In the genomic region with DNA sequence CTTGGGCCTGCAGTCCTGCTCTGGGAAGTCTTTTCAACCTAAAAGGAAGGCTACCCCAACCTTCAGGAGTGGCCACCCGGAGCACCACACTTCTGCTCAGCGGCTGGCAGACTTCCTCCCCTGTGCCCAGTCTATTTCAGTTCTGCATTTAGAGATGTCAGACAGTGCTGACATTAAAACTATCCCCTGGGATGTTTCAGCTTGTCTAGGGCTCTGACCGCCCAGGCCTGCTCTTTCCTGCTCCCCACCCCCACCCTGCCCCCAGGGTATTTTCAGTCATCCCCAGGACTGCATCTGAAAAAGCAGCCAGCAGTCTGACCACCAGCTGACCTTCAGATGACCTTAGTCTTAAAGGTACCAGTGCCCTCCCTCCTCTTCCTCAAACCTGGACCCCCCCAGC, we compare ENCODE assay signal across 13 mouse cellular contexts. TPM values are rescaled to one million over a fixed set of nuclear protein-coding genes. Genes with fewer than 3 reads are reported as not detected.
DNase-seq lines count a peak whose midpoint lies in the region; ATAC-seq and TF ChIP-seq lines count a peak whose summit lies in the region.
"Had no signal": no experiment of that assay in that cellular context is flagged by ENCODE, and none has a peak within 500 bp of the region (broad histone marks: within the 10 kb centered on the region; RNA-seq: fewer than 3 reads in every experiment).

No protein-coding gene starts in this region.

- H3K36me3 ChIP-seq in hindbrain, embryonic 10.5 days: no peaks in the 10 kb centered on the region
- H3K36me3 ChIP-seq in hindbrain, embryonic 13.5 days: no peaks in the 10 kb centered on the region
- H3K36me3 ChIP-seq in splenic B cell, adult 2 months (ENCODE audit: control insufficient read depth, insufficient read depth, low read length, poor library complexity, severe bottlenecking): peaks cover 4% of the 10 kb centered on the region; the same call in 1 of the 2 replicates
- H3K36me3 ChIP-seq in thymus, adult 2 months (ENCODE audit: control insufficient read depth, insufficient read depth, low read length): no peaks in the 10 kb centered on the region
- H3K36me3 ChIP-seq: kidney, embryonic 15.5 days; limb, embryonic 12.5 days had no signal

- no peak overlapping the region for H3K4me2 ChIP-seq in hindbrain, embryonic 13.5 days
- H3K4me2 ChIP-seq: kidney, embryonic 15.5 days; limb, embryonic 12.5 days had no signal

- no peak for TF ChIP-seq CTCF in cortical plate, adult 2 months (IDR thresholded peaks at IDR 0.05; ENCODE audit: extremely low read depth, insufficient read depth, low read length)
- no peak for TF ChIP-seq CTCF in thymus, adult 2 months (IDR thresholded peaks at IDR 0.05; ENCODE audit: borderline replicate concordance, control insufficient read depth, extremely low read depth, insufficient read depth, low read length, poor library complexity)

- no peak for TF ChIP-seq POLR2A in cortical plate, adult 2 months (IDR thresholded peaks at IDR 0.05; ENCODE audit: extremely low read depth, insufficient read depth, low read length)
- no peak for TF ChIP-seq POLR2A in thymus, adult 2 months (IDR thresholded peaks at IDR 0.05; ENCODE audit: control insufficient read depth, extremely low read depth, insufficient read depth, low read length, poor library complexity)

- H3K4me3 ChIP-seq in hindbrain, embryonic 10.5 days: no peak overlapping the region
- H3K4me3 ChIP-seq in hindbrain, embryonic 13.5 days: no peak overlapping the region
- no peak overlapping the region for H3K4me3 ChIP-seq in cortical plate, adult 2 months (ENCODE audit: insufficient read depth, low read length)
- H3K4me3 ChIP-seq in thymus, adult 2 months (ENCODE audit: control insufficient read depth, insufficient read depth, low read length): no peak overlapping the region
- H3K4me3 ChIP-seq: kidney, embryonic 15.5 days; limb, embryonic 12.5 days had no signal

- no peak for DNase-seq in hindbrain, embryonic 10.5 days (ENCODE audit: low spot score)
- peak; percentile 10 for DNase-seq in right cerebral cortex, adult 18-20 months
- no peak for DNase-seq in right cerebral cortex, adult 2 months (ENCODE audit: low spot score in 2 of 2)
- DNase-seq in splenic B cell, adult 2 months (ENCODE audit: low read depth, low spot score): peak; percentile 81
- DNase-seq in thymus, adult 2 months: no peak
- DNase-seq in right cerebral cortex, postnatal 14 days: no peak
- DNase-seq: retina, postnatal 1 day; thymus, postnatal 4 days had no signal

- 56% methylated on average over 3 of the region's 3 CpGs for WGBS in hindbrain, embryonic 10.5 days
- WGBS in hindbrain, embryonic 13.5 days: 57% methylated on average over 3 of the region's 3 CpGs
- WGBS in thymus, adult 2 months: 58% methylated on average over 3 of the region's 3 CpGs

- no peak overlapping the region for H3K9ac ChIP-seq in hindbrain, embryonic 13.5 days
- H3K9ac ChIP-seq: kidney, embryonic 15.5 days; limb, embryonic 12.5 days had no signal

- peak overlapping the region; percentile 59 for H3K27ac ChIP-seq in hindbrain, embryonic 10.5 days
- no peak overlapping the region; the same call in 1 of the 2 replicates for H3K27ac ChIP-seq in hindbrain, embryonic 13.5 days
- H3K27ac ChIP-seq in cortical plate, adult 2 months (ENCODE audit: insufficient read depth, low read length): peak overlapping the region; percentile 78; the same call in 1 of the 2 replicates
- H3K27ac ChIP-seq in thymus, adult 2 months (ENCODE audit: control insufficient read depth, insufficient read depth, low read length): no peak overlapping the region
- H3K27ac ChIP-seq: kidney, embryonic 15.5 days; limb, embryonic 12.5 days had no signal

- no peak for ATAC-seq in hindbrain, embryonic 13.5 days (ENCODE audit: low FRiP score)
- ATAC-seq: forebrain, embryonic 16.5 days had no signal

- H3K9me3 ChIP-seq in hindbrain, embryonic 10.5 days: no peaks in the 10 kb centered on the region
- H3K9me3 ChIP-seq in hindbrain, embryonic 13.5 days: no peaks in the 10 kb centered on the region
- H3K9me3 ChIP-seq: kidney, embryonic 15.5 days; limb, embryonic 12.5 days had no signal

- peaks cover 16% of the 10 kb centered on the region for H3K4me1 ChIP-seq in hindbrain, embryonic 10.5 days (replicated peaks)
- H3K4me1 ChIP-seq in hindbrain, embryonic 13.5 days (replicated peaks): peaks cover 19% of the 10 kb centered on the region
- peaks cover 3% of the 10 kb centered on the region for H3K4me1 ChIP-seq in cortical plate, adult 2 months (ENCODE audit: control insufficient read depth, insufficient read depth, low read length)
- H3K4me1 ChIP-seq in thymus, adult 2 months (replicated peaks; ENCODE audit: control insufficient read depth, insufficient read depth, low read length): peaks cover 41% of the 10 kb centered on the region
- H3K4me1 ChIP-seq: kidney, embryonic 15.5 days had no signal

- no peaks in the 10 kb centered on the region for H3K27me3 ChIP-seq in hindbrain, embryonic 10.5 days (ENCODE audit: insufficient read depth, poor library complexity, severe bottlenecking)
- no peaks in the 10 kb centered on the region for H3K27me3 ChIP-seq in hindbrain, embryonic 13.5 days
- H3K27me3 ChIP-seq in splenic B cell, adult 2 months (ENCODE audit: control insufficient read depth, insufficient read depth, low read length, poor library complexity, severe bottlenecking): no peaks in the 10 kb centered on the region
- no peaks in the 10 kb centered on the region for H3K27me3 ChIP-seq in thymus, adult 2 months (ENCODE audit: control insufficient read depth, insufficient read depth, low read length)
- H3K27me3 ChIP-seq: kidney, embryonic 15.5 days; limb, embryonic 12.5 days had no signal

RNA-seq across cellular contexts. Expression of a gene that starts 38.0 kb away (rescaled TPM):
- 3.2 and 6.2 TPM in 2 replicates for polyA plus RNA-seq in hindbrain, embryonic 10.5 days (2016; fragmentation: Nextera tagmentation; extraction: Ambion mirVana)
- 4.0 and 4.1 TPM in 2 replicates for polyA plus RNA-seq in hindbrain, embryonic 13.5 days (2015; fragmentation: Nextera tagmentation; extraction: Ambion mirVana)
- 18.2 and 18.3 TPM in 2 replicates for polyA plus RNA-seq in cortical plate, adult 2 months (2012; rRNA removed)
- 278 and 301 TPM in 2 replicates for polyA plus RNA-seq in thymus, adult 2 months (2012; rRNA removed)

Comparison
In these comparisons a context has a peak if more than half of its experiments do, and no peak if none do; other contexts are left out.
1. DNase-seq: peak in right cerebral cortex, adult 18-20 months (single experiment) and splenic B cell, adult 2 months (single experiment); none in hindbrain, embryonic 10.5 days (single experiment), right cerebral cortex, adult 2 months (0 of 2), thymus, adult 2 months (single experiment) and right cerebral cortex, postnatal 14 days (single experiment).
2. H3K27ac ChIP-seq: peak in hindbrain, embryonic 10.5 days (single experiment) and cortical plate, adult 2 months (single experiment); none in hindbrain, embryonic 13.5 days (single experiment) and thymus, adult 2 months (single experiment).
3. RNA of a gene that starts 38.0 kb away (polyA plus RNA-seq): 278 to 301 TPM in thymus, adult 2 months; 18.2 to 18.3 TPM in cortical plate, adult 2 months, 3.2 to 6.2 TPM in hindbrain, embryonic 10.5 days and 4.0 to 4.1 TPM in hindbrain, embryonic 13.5 days; every median in the first group is over 10 times any median in the second.